Mouse (Mus musculus): ENCODE measurements around the gene Gss.
"Not testable (repeated sequence)": the region's sequence is repeated elsewhere in the genome, so short reads cannot be mapped to it uniquely, and the experiment has no call there.

The Gss gene

DNA sequence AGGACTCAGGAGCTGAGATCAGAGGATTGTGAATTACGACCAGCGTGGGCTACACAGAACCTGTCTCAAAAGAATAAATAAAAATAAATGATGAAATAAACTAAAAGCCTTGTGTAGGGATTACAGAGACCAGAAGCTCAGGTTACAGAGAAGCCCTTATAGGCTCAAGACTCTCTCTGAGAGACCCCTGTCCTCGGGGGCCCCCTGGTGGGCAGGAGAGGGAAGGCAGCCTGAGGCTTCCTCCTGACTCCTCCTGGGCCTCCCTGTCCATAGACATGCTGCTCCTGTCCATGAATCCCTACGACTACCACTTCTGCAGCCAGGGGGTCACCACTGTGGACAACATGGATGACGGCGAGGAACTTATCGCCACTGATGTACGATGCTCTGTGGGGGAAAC, 27.2 kb upstream of the Gss start:
- peak; percentile 89 to 91 for DNase-seq (ENCODE audit: low read depth in 2 of 2, low spot score in 2 of 2)

DNA sequence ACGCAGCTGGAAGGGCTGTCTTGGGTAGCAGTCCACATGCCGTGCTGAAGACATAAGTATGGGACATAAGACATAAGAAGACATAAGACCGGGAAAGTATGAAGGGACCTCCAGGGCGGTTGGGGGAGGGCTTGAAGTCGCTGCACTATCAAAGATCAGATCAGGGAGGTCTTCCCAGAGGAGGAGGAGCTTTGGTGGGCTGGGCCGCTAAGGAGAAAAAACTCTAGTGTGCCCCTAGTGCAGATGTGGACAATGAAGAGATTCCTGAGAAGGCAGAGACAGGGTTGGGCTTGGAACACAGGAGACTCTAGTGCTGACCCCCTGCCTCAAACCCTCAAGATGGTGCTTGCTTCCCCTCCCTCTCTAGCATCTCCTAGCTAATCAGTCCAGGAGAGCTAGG, 24.4 kb upstream of the Gss start:
- no peak for DNase-seq (ENCODE audit: low read depth in 2 of 2, low spot score in 2 of 2)

DNA sequence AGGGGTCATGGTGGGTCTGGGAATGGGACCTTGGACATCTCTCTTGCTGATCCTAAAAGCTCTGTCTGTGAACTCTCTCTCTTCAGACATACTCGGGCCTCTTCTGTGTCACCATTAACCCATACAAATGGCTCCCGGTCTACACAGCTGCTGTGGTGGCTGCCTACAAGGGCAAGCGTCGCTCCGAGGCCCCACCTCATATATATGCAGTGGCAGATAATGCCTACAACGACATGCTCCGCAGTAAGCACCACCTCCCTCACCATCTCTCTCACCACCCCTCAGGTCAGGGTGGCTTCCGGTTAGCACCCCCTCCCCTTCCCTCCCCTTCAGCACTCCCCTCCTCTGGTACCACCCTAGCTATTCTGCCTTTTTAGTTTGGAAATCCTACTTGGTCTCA, 21.3 kb upstream of the Gss start:
- no peak for DNase-seq (ENCODE audit: low read depth in 2 of 2, low spot score in 2 of 2)

DNA sequence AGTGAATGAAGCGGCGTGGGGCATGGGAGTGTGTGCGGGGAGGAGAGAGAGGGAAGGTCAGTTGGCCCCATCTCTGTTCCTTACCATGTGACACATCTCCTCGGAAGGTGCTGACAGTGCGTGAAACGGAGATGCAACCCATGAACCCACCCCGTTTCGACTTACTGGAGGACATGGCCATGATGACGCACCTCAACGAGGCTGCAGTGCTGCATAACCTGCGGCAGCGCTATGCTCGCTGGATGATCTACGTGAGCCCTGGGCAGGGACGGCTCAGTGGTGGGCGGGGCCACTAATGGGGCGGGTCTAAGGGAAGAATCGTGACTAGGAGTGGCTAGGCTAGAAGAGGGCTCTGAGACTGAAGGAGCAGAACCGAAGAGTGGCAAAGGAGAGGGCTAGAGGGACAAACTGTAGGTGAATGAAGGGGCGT, 20.7 kb upstream of the Gss start:
- DNase-seq (ENCODE audit: low read depth in 2 of 2, low spot score in 2 of 2) = peak in 1 of 2 experiments; percentile 36

- DNase-seq (ENCODE audit: low read depth in 2 of 2, low spot score in 2 of 2) = no peak
Measured at GRCm38 (mm10) chr2:155611834-155612550, 19.4 kb upstream of the Gss start.

GRCm38 (mm10) chr2:155610978-155611377, 18.4 kb upstream of the Gss start, which contains the start of gene Myh7b:
Myh7b (plus strand) TSS chr2:155611212.
- no peak for DNase-seq (ENCODE audit: low read depth in 2 of 2, low spot score in 2 of 2)

- no peak for DNase-seq (ENCODE audit: low read depth in 2 of 2, low spot score in 2 of 2)
Measured at GRCm38 (mm10) chr2:155606360-155606759, 13.8 kb upstream of the Gss start.

- not testable (repeated sequence) for DNase-seq (ENCODE audit: low read depth in 2 of 2, low spot score in 2 of 2)
Measured at GRCm38 (mm10) chr2:155605236-155605589, 12.6 kb upstream of the Gss start.

DNA sequence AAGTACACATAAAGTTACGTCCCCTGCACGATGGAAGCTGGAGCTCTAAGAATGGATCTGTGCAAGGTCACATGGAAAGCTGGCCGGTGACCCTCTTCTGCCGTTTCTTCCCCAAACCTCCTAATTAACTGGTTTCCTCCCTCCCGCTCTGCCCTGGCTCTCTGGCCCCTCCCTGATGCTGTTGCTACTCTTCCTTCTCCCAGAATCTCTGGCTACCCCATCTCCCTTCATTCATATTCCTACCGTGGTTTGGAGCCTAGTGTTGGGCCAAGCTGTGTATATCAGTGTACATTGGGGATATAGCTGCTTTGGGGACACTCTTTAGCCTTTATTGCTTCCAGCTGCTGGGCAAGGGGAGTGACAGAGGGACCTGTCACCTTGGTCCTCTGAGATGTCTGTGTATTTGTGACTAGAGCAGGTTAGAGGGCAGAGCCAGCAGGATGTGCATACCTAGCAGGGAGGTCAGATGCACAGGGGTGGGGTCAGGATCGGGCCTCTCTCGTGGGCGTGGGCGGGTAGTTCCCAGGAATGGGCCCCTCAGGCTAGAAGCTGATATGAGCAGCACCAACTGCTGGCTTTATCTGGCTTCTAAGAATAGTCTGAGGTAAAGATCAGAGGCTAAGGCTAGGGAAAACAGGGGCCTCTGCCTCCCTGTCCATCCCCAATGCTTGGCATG, 12.1 kb upstream of the Gss start:
- DNase-seq (ENCODE audit: low read depth in 2 of 2, low spot score in 2 of 2) = no peak

DNA sequence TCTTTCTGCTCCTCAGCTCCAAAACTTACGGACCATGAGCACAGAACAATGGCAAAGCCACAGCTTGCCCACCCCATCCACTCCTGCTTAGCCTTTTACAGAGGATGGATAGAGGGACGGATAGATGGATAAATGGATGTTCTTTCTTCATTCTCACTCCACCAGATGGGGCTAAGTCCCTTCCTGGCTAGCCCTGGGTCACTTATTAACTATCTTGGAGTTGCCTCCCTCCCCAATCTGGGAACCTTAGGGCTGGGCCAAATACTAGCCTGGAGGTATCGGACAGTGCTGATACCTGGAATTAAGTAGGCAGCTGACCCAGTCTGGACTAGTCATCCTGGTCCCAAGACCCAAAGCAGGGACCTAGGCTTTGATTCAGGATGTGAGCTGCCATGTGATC, 11.1 kb upstream of the Gss start:
- no peak for DNase-seq (ENCODE audit: low read depth in 2 of 2, low spot score in 2 of 2)

- DNase-seq (ENCODE audit: low read depth in 2 of 2, low spot score in 2 of 2) = no peak
Measured at GRCm38 (mm10) chr2:155595516-155595915, 2.9 kb upstream of the Gss start.

DNA sequence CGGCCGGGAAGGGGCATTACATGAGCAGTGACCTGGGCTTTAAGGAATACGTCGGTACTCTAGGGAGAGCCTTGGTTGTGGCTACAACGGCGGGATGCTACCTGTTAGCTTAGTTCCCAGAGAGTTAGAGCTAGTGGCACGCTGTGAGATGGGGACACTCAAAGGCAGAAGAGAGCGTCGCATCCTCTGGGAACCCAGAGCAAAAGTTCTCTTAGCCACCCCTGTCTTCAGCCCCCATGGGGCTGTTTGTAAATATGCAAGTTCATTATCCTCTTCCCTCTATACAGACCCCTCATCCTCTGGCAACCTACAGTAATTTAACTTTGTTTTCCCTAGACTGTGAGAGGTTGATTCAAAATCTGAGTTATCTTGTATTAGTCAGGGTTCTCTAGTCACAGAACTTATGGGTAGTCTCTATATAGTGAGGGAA, 259 bp upstream of the Gss start:
- DNase-seq (ENCODE audit: low read depth in 2 of 2, low spot score in 2 of 2) = no peak

GRCm38 (mm10) chr2:155591676-155592075, 934 bp downstream of the Gss start:
- DNase-seq (ENCODE audit: low read depth in 2 of 2, low spot score in 2 of 2) = no peak

GRCm38 (mm10) chr2:155590876-155591275, 1.7 kb downstream of the Gss start:
- DNase-seq (ENCODE audit: low read depth in 2 of 2, low spot score in 2 of 2) = no peak

GRCm38 (mm10) chr2:155589521-155589920, 3.1 kb downstream of the Gss start:
- no peak for DNase-seq (ENCODE audit: low read depth in 2 of 2, low spot score in 2 of 2)

- no peak for DNase-seq (ENCODE audit: low read depth in 2 of 2, low spot score in 2 of 2)
Measured at GRCm38 (mm10) chr2:155588136-155588535, 4.5 kb downstream of the Gss start.

DNA sequence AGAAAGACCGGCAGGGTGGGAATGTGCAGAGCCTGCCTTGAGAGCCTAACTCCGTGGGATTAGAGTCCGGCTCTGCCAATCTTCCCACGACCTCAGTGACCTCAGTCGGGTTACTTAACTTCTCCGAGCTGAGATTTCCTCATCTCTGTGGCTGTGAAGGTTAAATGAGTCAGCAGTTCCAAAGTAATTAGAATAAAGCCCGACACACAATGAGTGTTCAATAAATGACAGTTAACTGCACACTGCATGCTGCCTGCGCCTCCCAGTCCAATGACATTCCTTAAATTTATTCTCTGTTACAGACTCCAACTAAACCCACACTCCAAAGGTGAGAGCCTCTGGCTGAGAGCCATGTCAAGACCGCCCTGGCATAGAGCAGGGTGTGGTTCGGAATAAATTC, 7.1 kb downstream of the Gss start:
- DNase-seq (ENCODE audit: low read depth in 2 of 2, low spot score in 2 of 2) = no peak

DNA sequence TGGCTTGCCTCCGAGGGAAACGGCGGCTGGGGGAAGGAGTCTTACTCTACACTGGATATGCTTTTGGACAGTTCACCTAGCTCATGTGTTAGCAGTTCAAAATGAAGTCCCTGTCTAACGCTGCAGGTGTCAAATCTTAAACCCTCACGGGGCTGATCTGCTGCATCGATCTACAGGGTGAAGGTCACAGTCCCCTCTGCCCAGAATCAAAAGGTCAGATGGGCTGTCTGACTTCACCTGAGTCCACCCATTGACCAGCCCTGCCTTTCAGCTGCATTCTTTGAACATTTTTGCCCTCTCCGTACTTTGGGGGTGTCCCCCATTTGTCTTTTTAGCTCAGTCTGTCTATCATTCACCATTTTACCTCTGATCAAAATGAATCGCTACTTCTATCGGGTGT, 7.5 kb downstream of the Gss start:
- no peak for DNase-seq (ENCODE audit: low read depth in 2 of 2, low spot score in 2 of 2)

DNA sequence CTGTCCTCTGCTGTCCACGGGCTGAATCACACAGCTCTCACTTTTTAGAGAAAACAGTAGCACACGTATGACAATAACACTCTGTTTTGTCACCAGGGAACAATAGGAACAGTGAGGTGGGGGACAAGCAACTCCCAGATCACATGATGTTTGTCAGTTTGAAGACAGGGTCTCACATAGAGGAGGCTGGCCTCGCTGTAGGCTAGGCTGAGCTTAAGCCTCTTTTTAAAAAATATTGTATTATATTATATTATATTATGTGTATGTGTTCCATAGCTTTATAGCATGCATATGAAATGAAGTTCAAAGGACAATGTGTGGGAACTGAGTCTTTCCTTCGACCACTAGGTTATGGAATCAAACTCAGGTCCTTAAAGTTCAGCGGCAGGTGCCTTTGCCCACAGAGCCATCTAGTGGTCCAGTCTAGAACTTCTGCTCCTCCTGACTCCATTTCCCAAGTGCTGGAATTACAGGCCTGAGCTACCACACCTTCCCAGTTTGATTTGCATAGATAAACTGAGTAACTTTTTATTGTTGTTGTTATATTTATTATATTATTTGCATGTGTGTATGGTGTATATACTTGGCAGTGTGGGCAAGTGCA, 8.6 kb downstream of the Gss start:
- peak; percentile 30 to 34 for DNase-seq (ENCODE audit: low read depth in 2 of 2, low spot score in 2 of 2)

GRCm38 (mm10) chr2:155582996-155583395, 9.6 kb downstream of the Gss start:
- DNase-seq (ENCODE audit: low read depth in 2 of 2, low spot score in 2 of 2) = no peak

DNA sequence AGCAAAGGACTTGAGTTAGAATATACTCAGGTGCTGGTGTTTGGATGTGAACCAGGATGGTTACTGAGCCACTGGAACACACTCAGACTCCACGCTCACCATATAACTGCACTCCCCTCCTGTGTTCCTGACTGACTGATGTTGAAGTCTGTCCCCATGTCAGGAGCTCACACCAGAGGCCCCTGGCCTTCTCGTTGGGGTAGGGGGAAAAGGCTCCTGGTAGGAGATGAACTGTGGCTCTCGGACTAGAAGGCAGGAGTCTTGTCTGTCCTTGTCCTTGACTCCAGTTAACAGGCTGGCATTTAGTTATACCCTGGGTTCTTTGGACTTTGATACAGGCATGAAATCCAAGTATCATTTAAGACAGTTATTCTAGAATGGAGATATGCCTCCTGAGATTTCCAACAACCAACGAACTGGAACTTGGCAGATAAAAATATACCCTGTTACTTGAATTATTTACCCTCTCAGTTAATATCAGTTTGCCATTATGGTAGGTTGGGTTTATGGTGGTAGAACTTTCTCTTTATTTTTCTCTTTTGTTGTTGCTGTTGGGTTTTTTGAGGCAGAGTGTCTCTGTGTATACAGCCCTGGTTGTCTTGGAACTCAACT, 10.1 kb downstream of the Gss start:
- DNase-seq (ENCODE audit: low read depth in 2 of 2, low spot score in 2 of 2) = no peak

- DNase-seq (ENCODE audit: low read depth in 2 of 2, low spot score in 2 of 2) = no peak
Measured at GRCm38 (mm10) chr2:155580331-155580730, 12.3 kb downstream of the Gss start.

Measured in CD8-positive naive resting alpha-beta T cell, adult 2 months (primary cell).